Mouse (Mus musculus): ENCODE measurements at regions not wholly inside any gene's neighbourhood (a gene's known extent, or its start where the extent isn't known, plus 50 kb on each side); places are given as distances from the start of the nearest gene placed in this dataset.

DNA sequence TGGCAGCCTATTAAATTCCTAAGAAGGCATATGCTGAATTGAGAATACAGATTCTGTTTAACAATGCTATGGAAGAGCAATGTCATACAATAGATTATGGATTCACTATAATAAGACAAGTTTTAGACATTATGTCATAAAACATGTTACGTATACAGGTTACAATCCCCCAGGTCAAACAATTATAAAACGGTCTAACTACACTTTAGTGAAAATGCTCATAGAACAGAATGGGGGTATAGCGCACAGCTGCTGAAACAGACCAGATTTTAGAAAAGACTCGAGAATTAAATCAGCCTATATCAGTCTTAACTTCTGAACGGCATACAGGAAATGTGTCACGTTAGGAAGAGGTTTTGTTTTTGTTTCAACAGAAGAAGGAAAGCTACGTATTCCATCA lies 660.5 kb upstream of the Sel1l start:
- TF ChIP-seq POLR2A (IDR thresholded peaks at IDR 0.05; ENCODE audit: low read depth, low read length): no peak
- no peak for TF ChIP-seq CTCF (IDR thresholded peaks at IDR 0.05; ENCODE audit: extremely low read depth, insufficient read length, insufficient replicate concordance, low read depth, low read length)
